Mouse (Mus musculus): Measurements from ENCODE around the gene Tnfrsf13c.

Tnfrsf13c gene

GRCm38 (mm10) chr15:82208307-82208706 lies 15.9 kb downstream of the Tnfrsf13c start:
- DNase-seq (ENCODE audit: low read depth, low spot score), result no peak

DNA sequence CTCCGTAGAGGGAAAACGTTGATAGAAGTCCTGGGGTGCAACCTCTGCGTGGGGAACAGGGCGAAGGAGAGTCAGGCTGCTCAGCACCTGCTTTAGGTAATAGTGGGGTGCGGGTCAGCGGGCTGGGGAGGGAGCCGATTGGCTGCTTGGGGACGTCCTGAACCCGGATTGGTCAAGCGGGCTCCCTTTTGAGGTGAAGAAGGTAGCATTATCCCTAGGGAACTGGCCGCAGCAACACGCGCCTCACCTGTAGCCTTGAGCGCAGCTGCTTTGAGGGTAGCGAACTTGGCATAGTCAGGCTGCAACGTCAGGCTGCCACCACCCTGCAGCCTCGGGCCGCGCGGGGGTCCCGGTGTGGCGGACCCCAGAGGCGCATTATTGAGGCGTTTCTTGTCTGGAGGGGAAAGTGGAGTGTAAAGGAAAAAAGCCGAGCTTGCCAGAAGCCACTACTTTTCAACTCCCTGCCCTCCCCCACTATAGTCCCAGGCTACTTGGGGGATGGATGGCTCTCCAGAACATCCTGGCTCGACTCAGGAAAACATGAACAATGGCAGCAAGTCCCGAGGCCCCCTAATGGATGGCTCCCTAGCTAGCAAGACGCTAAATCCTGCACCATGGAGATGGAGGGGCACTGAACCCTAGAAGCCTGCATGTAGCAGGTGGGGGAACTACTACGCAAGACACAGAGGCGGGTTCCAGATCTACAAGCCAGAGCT lies 16.5 kb downstream of the Tnfrsf13c start:
- no peak for DNase-seq (ENCODE audit: low read depth, low spot score)

DNA sequence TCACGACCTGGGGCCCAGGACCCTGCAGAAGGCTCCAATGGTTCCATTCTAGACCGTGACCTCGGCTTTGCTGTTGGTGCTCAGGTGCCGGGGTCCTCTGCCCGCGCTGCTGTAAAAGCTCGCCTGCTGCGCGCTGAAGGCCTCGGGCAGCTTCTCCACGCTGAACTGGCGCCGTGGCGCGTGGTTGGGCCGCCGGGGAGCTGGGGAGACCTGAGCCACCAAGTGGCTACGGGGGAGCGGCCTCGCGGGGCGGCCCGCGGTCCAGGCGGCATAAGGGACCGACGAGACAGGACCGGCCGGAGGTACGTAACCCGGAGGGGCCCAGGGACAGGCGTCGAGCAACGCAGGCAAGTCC lies 17.1 kb downstream of the Tnfrsf13c start:
- no peak for DNase-seq (ENCODE audit: low read depth, low spot score)

- DNase-seq (ENCODE audit: low read depth, low spot score), result no peak
Observed at GRCm38 (mm10) chr15:82206365-82207104, 17.6 kb downstream of the Tnfrsf13c start.

GRCm38 (mm10) chr15:82204680-82205371 lies 19.3 kb downstream of the Tnfrsf13c start:
- no peak for DNase-seq (ENCODE audit: low read depth, low spot score)

GRCm38 (mm10) chr15:82203611-82204351 lies 20.4 kb downstream of the Tnfrsf13c start:
- DNase-seq (ENCODE audit: low read depth, low spot score), result no peak

- DNase-seq (ENCODE audit: low read depth, low spot score), result no peak
Observed at GRCm38 (mm10) chr15:82203090-82203489, 21.1 kb downstream of the Tnfrsf13c start.

DNA sequence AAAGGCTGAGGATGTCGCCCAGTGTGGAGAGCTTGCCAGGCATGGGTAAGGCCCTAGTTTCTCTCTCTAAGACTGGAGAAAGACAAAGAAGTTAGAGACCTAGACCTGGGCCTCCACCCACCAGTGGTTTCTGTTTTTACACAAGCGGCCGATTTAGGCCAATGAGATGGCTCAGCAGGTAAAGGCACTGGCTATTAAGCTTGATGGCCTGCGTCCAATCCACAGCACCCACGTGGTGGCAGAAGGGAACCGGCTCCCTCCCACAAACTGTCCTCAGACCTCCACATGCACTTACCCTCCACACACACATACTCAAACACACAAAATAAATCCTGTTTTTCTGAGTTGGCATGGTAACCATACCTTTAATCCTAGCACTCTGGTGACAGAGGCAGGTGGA lies 22.1 kb downstream of the Tnfrsf13c start:
- no peak for DNase-seq (ENCODE audit: low read depth, low spot score)

GRCm38 (mm10) chr15:82199546-82199945 lies 24.6 kb downstream of the Tnfrsf13c start:
- no peak for DNase-seq (ENCODE audit: low read depth, low spot score)

- DNase-seq (ENCODE audit: low read depth, low spot score), result no peak
Observed at GRCm38 (mm10) chr15:82198342-82198741, 25.8 kb downstream of the Tnfrsf13c start.

DNA sequence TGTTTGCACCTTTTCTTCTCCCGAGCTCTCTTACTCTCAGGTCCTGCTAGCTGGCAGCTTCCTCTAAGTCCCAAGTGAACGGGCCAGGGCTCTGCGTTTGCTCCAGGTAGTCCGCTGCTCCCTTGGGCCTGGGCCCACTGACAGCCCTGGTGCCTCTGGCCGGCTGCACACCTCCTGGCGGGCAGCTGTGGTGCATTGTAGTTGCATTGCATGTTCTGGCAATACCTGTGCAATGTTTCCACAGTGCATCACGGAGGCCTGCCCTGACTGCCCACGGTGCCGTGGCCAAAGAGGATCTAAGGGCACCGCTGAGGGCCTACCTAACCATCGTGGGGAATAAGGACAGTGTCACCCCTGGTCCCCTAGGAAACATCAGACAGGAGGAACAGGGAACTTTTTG lies 26.2 kb downstream of the Tnfrsf13c start:
- no peak for DNase-seq (ENCODE audit: low read depth, low spot score)

DNA sequence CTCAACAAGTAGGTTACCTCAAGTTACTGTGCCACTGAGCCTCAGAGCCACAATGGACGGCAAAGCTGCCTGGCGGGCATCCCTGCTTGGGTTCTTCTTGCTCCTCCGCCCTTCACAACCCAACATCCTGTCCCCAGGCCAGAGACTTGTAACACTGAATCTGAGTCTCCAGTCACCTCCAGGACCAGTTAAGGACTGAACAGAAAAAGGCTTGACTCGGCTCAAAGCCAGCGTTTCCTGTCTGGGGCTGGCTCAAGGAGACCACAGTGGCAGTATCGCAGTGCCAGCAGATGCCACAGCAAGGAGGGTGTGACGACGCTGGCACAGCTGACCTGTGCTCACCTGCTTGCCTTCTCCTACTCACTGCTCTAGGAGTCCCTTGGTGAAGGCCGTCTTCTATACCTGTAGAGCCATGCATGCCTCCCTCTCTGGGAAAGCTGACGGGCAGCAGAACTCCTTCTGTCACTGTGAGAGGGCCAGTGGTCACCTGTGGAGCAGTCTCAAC lies 26.9 kb downstream of the Tnfrsf13c start:
- no peak for DNase-seq (ENCODE audit: low read depth, low spot score)

DNA sequence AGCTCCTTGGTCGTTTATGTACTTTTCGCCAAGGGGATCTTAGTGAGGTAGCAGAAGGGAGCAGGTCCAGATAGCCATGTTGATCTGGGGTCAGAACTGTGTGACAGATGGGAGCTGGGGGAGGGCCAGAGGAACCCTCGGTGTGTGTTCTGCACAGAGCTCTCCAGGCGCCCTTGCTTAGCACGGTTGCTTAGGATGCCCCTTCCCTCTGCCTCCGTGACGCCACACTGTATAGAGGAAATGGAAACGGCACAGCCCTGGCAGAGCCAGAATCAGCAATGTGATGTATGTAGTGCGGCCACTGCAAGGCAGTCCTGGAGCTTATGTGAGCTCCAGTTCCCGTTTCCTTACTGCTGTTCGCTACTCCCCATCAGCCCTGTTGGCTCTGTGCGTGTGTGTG lies 27.9 kb downstream of the Tnfrsf13c start:
- no peak for DNase-seq (ENCODE audit: low read depth, low spot score)

DNA sequence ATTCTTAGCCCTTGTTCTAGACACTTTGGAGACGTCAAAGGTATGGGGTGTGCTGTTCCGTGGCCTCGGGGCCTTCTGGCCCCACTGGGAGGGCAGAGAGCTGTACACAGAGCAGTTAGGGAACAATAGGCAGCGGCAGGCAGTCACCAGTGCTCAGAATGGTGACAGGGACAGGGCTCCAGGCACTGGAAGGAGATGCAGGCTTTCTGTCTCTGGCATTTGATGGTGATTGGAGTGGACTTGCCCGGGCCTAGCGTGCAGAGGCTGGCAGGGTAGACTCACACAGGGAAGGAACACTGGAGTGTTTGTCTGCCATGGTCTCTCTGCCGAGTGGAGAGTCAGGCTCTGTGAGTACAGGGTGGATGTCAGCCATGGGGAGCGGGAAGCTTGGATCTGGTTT lies 31.6 kb downstream of the Tnfrsf13c start:
- no peak for DNase-seq (ENCODE audit: low read depth, low spot score)

DNA sequence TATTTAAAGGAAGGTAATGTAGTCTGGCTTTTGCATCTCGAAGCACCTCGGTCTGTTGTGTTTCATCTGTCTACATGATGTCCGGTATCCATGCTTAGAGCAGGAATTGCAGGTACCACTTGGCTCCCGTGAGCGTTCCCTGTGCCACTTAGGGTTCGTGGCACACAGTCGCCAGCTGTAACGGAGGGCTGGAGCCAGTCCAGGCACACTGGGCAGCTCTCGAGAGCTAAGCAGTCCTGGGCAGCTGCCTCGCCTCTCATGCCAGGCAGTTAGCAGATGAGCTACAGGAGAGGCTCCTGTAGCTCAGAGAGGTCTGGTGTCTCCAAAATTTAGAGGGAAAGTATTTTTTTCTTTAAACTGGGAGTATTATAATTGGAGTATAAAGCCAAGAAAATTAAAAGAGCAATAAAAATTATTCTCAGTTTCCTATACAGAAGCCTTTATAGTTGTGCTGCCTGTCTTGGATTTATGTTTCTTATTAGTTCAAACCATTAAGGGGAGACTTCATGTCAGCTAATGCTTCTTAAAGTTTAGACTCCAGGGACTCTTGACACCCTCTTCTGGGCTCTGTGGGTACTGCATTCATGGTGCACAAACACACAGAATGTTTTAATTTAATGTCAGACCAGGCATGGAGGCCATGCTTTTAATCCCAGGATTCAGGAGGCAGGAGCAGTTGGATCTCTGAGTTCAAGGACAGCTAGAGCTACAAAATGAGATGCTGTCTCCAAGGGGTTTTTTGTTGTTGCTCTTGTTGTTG lies 35.5 kb downstream of the Tnfrsf13c start:
- DNase-seq (ENCODE audit: low read depth, low spot score), result peak; percentile 59

DNA sequence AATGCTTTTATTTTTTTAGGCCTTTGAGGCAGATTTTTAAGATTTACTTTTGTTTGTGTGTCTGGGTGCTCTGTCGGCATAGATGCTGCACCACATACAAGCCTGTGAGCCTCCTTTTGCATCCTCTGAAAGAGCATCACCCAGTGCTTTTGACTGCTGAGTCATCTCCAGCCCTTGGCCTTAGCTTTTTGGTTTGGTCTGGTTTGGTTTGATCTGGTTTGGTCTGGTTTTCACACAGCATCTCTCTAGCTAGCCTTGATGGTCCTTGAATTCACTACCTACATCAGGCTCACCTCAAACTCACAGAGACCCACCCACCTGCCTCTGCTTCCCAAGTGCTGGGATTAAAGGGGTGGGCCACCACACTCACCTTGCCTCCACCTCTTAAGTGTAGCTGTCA lies 36.2 kb downstream of the Tnfrsf13c start:
- DNase-seq (ENCODE audit: low read depth, low spot score), result no peak

GRCm38 (mm10) chr15:82187401-82187800 lies 36.8 kb downstream of the Tnfrsf13c start:
- DNase-seq (ENCODE audit: low read depth, low spot score), result no peak

DNA sequence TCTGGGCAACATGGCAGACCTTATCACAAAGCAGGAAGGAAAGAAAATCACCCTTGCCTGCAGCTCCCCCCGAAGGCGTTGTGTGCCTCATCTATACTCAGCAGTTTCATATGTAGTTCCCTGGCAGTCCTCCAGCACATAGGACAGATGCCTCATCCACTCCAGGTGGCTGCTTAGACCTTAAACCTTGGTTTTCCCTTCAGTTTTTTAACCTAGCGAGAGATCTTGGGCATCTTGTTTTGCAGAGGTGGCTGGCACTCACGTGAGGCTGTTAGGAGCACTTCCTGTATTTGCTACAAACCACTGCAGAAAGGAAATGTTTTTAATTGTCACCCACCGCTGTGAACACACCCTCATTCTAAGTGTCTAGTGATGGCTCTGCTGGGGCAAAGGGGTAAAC lies 37.2 kb downstream of the Tnfrsf13c start:
- DNase-seq (ENCODE audit: low read depth, low spot score), result no peak

- DNase-seq (ENCODE audit: low read depth, low spot score), result peak; percentile 50
Observed at GRCm38 (mm10) chr15:82186131-82186530, 38.0 kb downstream of the Tnfrsf13c start.

DNA sequence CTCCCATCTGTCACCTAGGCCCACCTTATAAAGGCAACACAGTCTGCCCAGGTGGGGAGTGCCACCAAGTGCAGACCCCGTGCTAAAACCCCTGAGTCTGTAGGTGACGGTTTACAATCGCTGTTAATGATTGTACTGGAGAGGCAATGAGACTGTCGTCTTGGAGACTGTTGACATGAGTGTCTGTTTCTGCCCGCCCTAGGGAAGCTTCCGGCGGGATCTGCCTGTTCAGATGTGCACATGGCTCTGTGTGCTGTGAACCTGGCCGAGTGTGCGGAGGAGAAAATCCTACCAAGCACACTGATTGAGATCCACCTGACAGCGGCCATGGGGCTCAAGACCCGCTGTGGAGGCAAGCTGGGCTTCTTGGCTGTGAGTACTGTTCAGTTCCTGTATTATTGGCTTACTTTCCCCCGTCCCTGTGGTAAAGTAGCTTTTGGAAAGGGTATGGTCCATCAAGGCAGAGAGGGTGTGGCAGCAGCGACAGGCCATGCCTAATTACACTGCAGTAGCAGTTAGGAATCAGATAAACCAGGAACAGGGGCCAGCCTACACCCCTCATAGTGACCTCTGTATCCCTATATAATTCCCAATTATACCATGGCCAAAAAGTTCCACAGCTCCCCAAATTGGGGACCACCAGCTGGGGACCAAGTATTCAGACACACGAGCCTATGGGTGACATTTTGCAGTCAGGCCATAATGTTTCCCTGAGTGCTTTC lies 38.9 kb downstream of the Tnfrsf13c start:
- no peak for DNase-seq (ENCODE audit: low read depth, low spot score)
